Mouse (Mus musculus) cortical plate, adult 2 months (tissue): ENCODE data around the gene Crk.

Source experiments
- CTCF ChIP-seq: fragments of 200-500 bp; IDR thresholded peaks from 2 replicates; pipeline ENCODE4 v1.5.1; 2011; ENCODE audit warnings: mild to moderate bottlenecking, control low read depth, low read length; ENCODE audit not compliant: insufficient read depth; ENCODE audit errors: extremely low read depth
- POLR2A ChIP-seq: fragments of 200-500 bp; IDR thresholded peaks from 2 replicates; pipeline ENCODE4 v1.6.1; 2011; ENCODE audit warnings: mild to moderate bottlenecking, low read length, control low read depth; ENCODE audit not compliant: insufficient read depth; ENCODE audit errors: extremely low read depth

GRCm38 (mm10) chr11:75677881-75678746, 945 bp upstream of the Crk start:
- TF ChIP-seq POLR2A (no peak), CTCF (no peak)
